ENCODE assay signal across 6 mouse cellular contexts in genomic region chr13:8608918-8609317, GRCm38 (mm10).
DNase-seq lines count a peak whose midpoint lies in the region; ATAC-seq and TF ChIP-seq lines count a peak whose summit lies in the region.
"Not testable (repeated sequence)": the region's sequence is repeated elsewhere in the genome, so short reads cannot be mapped to it uniquely, and the experiment has no call there.

No protein-coding gene starts in this region.

- peak; percentile 84 for ATAC-seq in liver, embryonic 11.5 days (replicated peaks; ENCODE audit: low FRiP score)
- ATAC-seq in liver, embryonic 13.5 days (ENCODE audit: low read depth) = peak; percentile 74
- peak; percentile 89 for ATAC-seq in megakaryocyte progenitor cell, adult 5-6 weeks (replicated peaks; ENCODE audit: poor library complexity)

- 48% methylated on average over 6 of the region's 6 CpGs for WGBS in liver, embryonic 11.5 days
- WGBS in liver, embryonic 13.5 days (ENCODE audit: insufficient replicate concordance) = 17% methylated on average over 6 of the region's 6 CpGs

- not testable (repeated sequence) for H3K9me3 ChIP-seq in MEL (replicated peaks; ENCODE audit: insufficient read depth, low read length); liver, embryonic 11.5 days (ENCODE audit: control insufficient read depth, low read length); liver, embryonic 13.5 days (replicated peaks)

- not testable (repeated sequence) for H3K79me2 ChIP-seq in MEL (ENCODE audit: control insufficient read depth, insufficient read depth, low read length, poor library complexity)

- H3K4me1 ChIP-seq in MEL (ENCODE audit: control insufficient read depth in 1 of 2, insufficient read depth in 2 of 2, low read length in 2 of 2) = peaks cover 2 to 11% of the 10 kb centered on the region in 2 experiments; a peak in 3 of 4 replicates
- not testable (repeated sequence) for H3K4me1 ChIP-seq in liver, embryonic 11.5 days (replicated peaks; ENCODE audit: control insufficient read depth, insufficient read depth, low read length); liver, embryonic 13.5 days (replicated peaks)

- TF ChIP-seq RAD21 in MEL (IDR thresholded peaks at IDR 0.05; ENCODE audit: low read depth, low read length) = not testable (repeated sequence)

- DNase-seq in MEL (ENCODE audit: low read depth, low spot score) = peak; percentile 83
- peak; percentile 34 for DNase-seq in ZHBTc4 (ENCODE audit: low read depth, low spot score)
- peak; percentile 62 for DNase-seq in heart, adult 11 months
- DNase-seq in liver, embryonic 11.5 days (ENCODE audit: low spot score) = not testable (repeated sequence)
- DNase-seq in liver, embryonic 13.5 days = peak; percentile 23

- H3K4me2 ChIP-seq in liver, embryonic 11.5 days; liver, embryonic 13.5 days: not testable (repeated sequence)

- not testable (repeated sequence) for H3K9ac ChIP-seq in MEL (ENCODE audit: control insufficient read depth, low read depth, low read length, poor library complexity, severe bottlenecking); liver, embryonic 11.5 days (ENCODE audit: low read depth, low read length); liver, embryonic 13.5 days

- not testable (repeated sequence) for H3K27me3 ChIP-seq in MEL (ENCODE audit: control insufficient read depth in 1 of 2, insufficient read depth in 2 of 2, low read length in 2 of 2); liver, embryonic 11.5 days (replicated peaks; ENCODE audit: control insufficient read depth, insufficient read depth, low read length); liver, embryonic 13.5 days

- peak overlapping the region; percentile 64; the same call in 1 of the 2 replicates for H3K27ac ChIP-seq in MEL (ENCODE audit: control insufficient read depth, low read depth, low read length)
- H3K27ac ChIP-seq in liver, embryonic 11.5 days (ENCODE audit: low read depth, low read length); liver, embryonic 13.5 days: not testable (repeated sequence)

- H3K36me3 ChIP-seq in MEL (ENCODE audit: control insufficient read depth in 1 of 2, insufficient read depth in 2 of 2, low read length in 2 of 2); liver, embryonic 11.5 days (ENCODE audit: control insufficient read depth, insufficient read depth, low read length); liver, embryonic 13.5 days: not testable (repeated sequence)

- not testable (repeated sequence) for TF ChIP-seq CTCF in MEL (IDR thresholded peaks at IDR 0.05 in 2 of 3, conservative IDR thresholded peaks at IDR 0.05 in 1 of 3; ENCODE audit: control insufficient read depth in 1 of 3, insufficient read depth in 1 of 3, low read depth in 2 of 3, low read length in 3 of 3, poor library complexity in 1 of 3, severe bottlenecking in 1 of 3)

- TF ChIP-seq POLR2A in MEL (IDR thresholded peaks at IDR 0.05; ENCODE audit: control insufficient read depth in 1 of 2, insufficient read depth in 1 of 2, low read depth in 1 of 2, low read length in 2 of 2, poor library complexity in 1 of 2) = not testable (repeated sequence)

- TF ChIP-seq EP300 in MEL (IDR thresholded peaks at IDR 0.05; ENCODE audit: low read depth in 1 of 2, low read length in 2 of 2) = peak; percentile 64 to 87

- H3K4me3 ChIP-seq in MEL (ENCODE audit: control insufficient read depth in 1 of 2, insufficient read depth in 1 of 2, low read depth in 2 of 2, low read length in 2 of 2); liver, embryonic 11.5 days (ENCODE audit: low read depth, low read length); liver, embryonic 13.5 days (replicated peaks): not testable (repeated sequence)

TF ChIP-seq in MEL, 35 proteins besides CTCF, POLR2A, EP300 and RAD21:
- TF ChIP-seq BHLHE40 (IDR thresholded peaks at IDR 0.05; ENCODE audit: borderline replicate concordance, low read depth, low read length) (peak; percentile 26; the same call in 1 of the 2 replicates), MYB (IDR thresholded peaks at IDR 0.05; ENCODE audit: low read depth, low read length) (peak; percentile 79), ETS1 (IDR thresholded peaks at IDR 0.05; ENCODE audit: low read depth, low read length) (peak; percentile 63), TCF12 (IDR thresholded peaks at IDR 0.05; ENCODE audit: low read depth, low read length) (peak; percentile 55; the same call in 1 of the 2 replicates), SIN3A (IDR thresholded peaks at IDR 0.05; ENCODE audit: low read length) (0 out of 2 replicates have a peak, but pooled peaks have one; percentile 35)
